Mouse (Mus musculus) limb, embryonic 11.5 days (tissue): Measurements from ENCODE around the gene Gm44511. TPM values are rescaled to one million over a fixed set of nuclear protein-coding genes. Genes with fewer than 3 reads are reported as not detected.
"Not testable (repeated sequence)": the region's sequence is repeated elsewhere in the genome, so short reads cannot be mapped to it uniquely, and the experiment has no call there.

Experiments used
- ATAC-seq: fragments of 200-750 bp; cut with Nextera tagmentation; 2 replicates; pipeline ENCODE4 v1.8.0; 2017; ENCODE audit warnings: low read depth; ENCODE audit not compliant: insufficient number of reproducible peaks, low FRiP score, low TSS enrichment
- DNase-seq: peaks from one replicate; pipeline ENCODE4 v3.0.0-alpha.2; 2015; ENCODE audit warnings: low spot score
- H3K27ac ChIP-seq: fragments of 300-500 bp; sonication (generic); replicated peaks from 2 replicates; pipeline ENCODE4 v1.5.1; 2014; ENCODE audit warnings: low read depth, mild to moderate bottlenecking, low read length
- H3K27me3 ChIP-seq: fragments of 300-500 bp; sonication (generic); 2 replicates; pipeline ENCODE4 v1.6.1; 2014; ENCODE audit warnings: mild to moderate bottlenecking, low read length, mixed read lengths; ENCODE audit not compliant: control insufficient read depth, insufficient read depth
- H3K36me3 ChIP-seq: fragments of 300-500 bp; sonication (generic); 2 replicates; pipeline ENCODE4 v1.6.1; 2014; ENCODE audit warnings: mild to moderate bottlenecking, low read length, moderate library complexity, mixed read lengths; ENCODE audit not compliant: control insufficient read depth, insufficient read depth
- H3K4me1 ChIP-seq: fragments of 300-500 bp; sonication (generic); 2 replicates; pipeline ENCODE4 v1.6.1; 2014; ENCODE audit warnings: low read length, mixed read lengths; ENCODE audit not compliant: control insufficient read depth, insufficient read depth
- H3K4me2 ChIP-seq: fragments of 300-500 bp; sonication (generic); 2 replicates; pipeline ENCODE4 v1.6.1; 2014; ENCODE audit warnings: low read depth, mild to moderate bottlenecking, moderate library complexity; ENCODE audit not compliant: severe bottlenecking
- H3K4me3 ChIP-seq: fragments of 300-500 bp; sonication (generic); 2 replicates; pipeline ENCODE4 v1.5.1; 2014; ENCODE audit warnings: low read depth, low read length
- H3K9ac ChIP-seq: fragments of 300-500 bp; sonication (generic); 2 replicates; pipeline ENCODE4 v1.6.1; 2014; ENCODE audit warnings: mild to moderate bottlenecking, low read length
- H3K9me3 ChIP-seq: fragments of 300-500 bp; sonication (generic); 2 replicates; pipeline ENCODE4 v1.6.1; 2016; ENCODE audit warnings: low read length; ENCODE audit not compliant: control insufficient read depth
- WGBS: fragments of 180-500 bp; shearing (Covaris S2); extraction: QIAGEN DNeasy Blood & Tissue Kit; methylation state at CpG from one replicate; pipeline ENCODE4 v1.1.7; 2014; 5-methylcytosine and 5-hydroxymethylcytosine counted together
- polyA plus RNA-seq: library from polyadenylated mRNA; unstranded; fragments of >200 nt; fragmentation: Nextera tagmentation; extraction: Ambion mirVana; gene quantifications from 2 replicates; pipeline ENCODE4 v1.2.1, GENCODE M21; 2014

Gm44511 gene
- polyA plus RNA-seq, 1 experiment from 2014 or later = not detected

GRCm38 (mm10) chr6:128799144-128799895, 26.8 kb downstream of the Gm44511 start:
- Histone ChIP-seq H3K4me3 (peak overlapping the region; percentile 55), H3K4me2 (peak overlapping the region; percentile 36), H3K9ac (peak overlapping the region; percentile 53)
- not testable (repeated sequence) for H3K9me3 ChIP-seq, H3K27ac ChIP-seq, H3K4me1 ChIP-seq, H3K27me3 ChIP-seq, H3K36me3 ChIP-seq
- ATAC-seq = peak; percentile 75
- under 1% methylated on average over 49 of the region's 49 CpGs for WGBS
- peak; percentile 98 for DNase-seq

- 0% methylated on average over 20 of the region's 20 CpGs for WGBS
- not testable (repeated sequence) for H3K27ac ChIP-seq, H3K36me3 ChIP-seq, H3K4me1 ChIP-seq, H3K9me3 ChIP-seq, H3K27me3 ChIP-seq
- Histone ChIP-seq H3K9ac (peak overlapping the region; percentile 53), H3K4me3 (peak overlapping the region; percentile 55), H3K4me2 (peak overlapping the region; percentile 48; the same call in 1 of the 2 replicates)
- peak; percentile 41; the same call in 1 of the 2 replicates for ATAC-seq
- DNase-seq = peak; percentile 95
These were observed 27.4 kb downstream of the Gm44511 start for GRCm38 (mm10) chr6:128798772-128799143.

DNA sequence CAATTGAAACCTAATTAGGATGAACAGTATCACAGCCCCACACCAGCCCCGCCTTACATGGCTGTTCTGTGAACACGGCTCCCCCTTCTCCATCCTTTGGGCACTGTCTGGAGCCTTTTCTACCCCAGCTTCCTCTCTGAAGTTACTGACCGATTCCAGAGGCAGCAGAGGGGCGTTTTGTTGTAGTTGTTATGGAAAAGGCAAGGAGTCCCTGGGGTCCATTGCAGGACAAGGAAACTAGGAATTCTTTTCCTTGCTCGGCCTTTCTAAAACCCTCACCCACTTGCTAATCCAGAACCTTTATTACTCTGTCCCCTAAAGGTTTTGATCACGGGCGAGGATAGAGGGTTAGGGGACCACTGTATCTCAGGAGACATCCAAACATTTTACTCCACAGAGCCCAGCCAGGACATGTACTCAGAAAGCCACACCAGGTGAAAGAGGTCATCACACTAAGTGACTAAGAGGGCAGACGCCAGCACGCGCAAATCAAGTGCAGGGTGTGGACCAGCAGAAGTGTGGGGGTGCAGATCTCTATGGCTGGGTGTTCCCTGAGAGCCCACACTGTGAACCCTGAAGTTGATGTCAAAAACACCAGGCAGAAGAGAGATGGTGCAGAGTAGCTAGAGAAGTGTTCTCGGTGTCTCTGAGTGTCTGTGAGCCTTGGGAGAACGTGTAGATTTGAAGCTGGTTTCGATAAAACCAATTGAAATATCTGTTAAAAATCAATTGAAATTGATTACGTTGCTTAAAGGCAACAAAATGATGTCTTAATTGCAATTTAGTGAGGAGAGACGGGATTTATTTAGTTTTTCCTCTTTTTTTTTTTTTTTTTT, 28.0 kb downstream of the Gm44511 start:
- H3K27ac ChIP-seq = no peak overlapping the region
- ATAC-seq = no peak

GRCm38 (mm10) chr6:128797185-128797905, 28.8 kb downstream of the Gm44511 start:
- H3K4me3 ChIP-seq = no peak overlapping the region
- no peaks in the 10 kb centered on the region for H3K4me1 ChIP-seq
- no peak overlapping the region for H3K9ac ChIP-seq
- H3K27ac ChIP-seq = no peak overlapping the region
- no peaks in the 10 kb centered on the region for H3K27me3 ChIP-seq
- no peak for ATAC-seq
- no peak for DNase-seq
- 78% methylated on average over 12 of the region's 12 CpGs for WGBS
- no peak overlapping the region; the same call in 1 of the 2 replicates for H3K4me2 ChIP-seq
- no peaks in the 10 kb centered on the region for H3K9me3 ChIP-seq
- no peaks in the 10 kb centered on the region for H3K36me3 ChIP-seq

More for the DNA sequence above, 28.0 kb downstream of the Gm44511 start:
- Histone ChIP-seq H3K4me3 (peak overlapping the region; percentile 55), H3K4me2 (peak overlapping the region; percentile 48), H3K9me3 (no peaks in the 10 kb centered on the region), H3K4me1 (no peaks in the 10 kb centered on the region), H3K36me3 (no peaks in the 10 kb centered on the region), H3K27me3 (no peaks in the 10 kb centered on the region), H3K9ac (no peak overlapping the region)
- DNase-seq = peak; percentile 44
- WGBS = 13% methylated on average over 15 of the region's 15 CpGs

- no peaks in the 10 kb centered on the region for H3K36me3 ChIP-seq
- H3K9ac ChIP-seq = no peak overlapping the region
- ATAC-seq (no peak), DNase-seq (no peak)
- H3K27me3 ChIP-seq = no peaks in the 10 kb centered on the region
- no peak overlapping the region for H3K4me2 ChIP-seq
- H3K4me1 ChIP-seq = no peaks in the 10 kb centered on the region
- no peaks in the 10 kb centered on the region for H3K9me3 ChIP-seq
- 73% methylated on average over 8 of the region's 8 CpGs for WGBS
- H3K27ac ChIP-seq = no peak overlapping the region
- H3K4me3 ChIP-seq = no peak overlapping the region
These were observed 29.7 kb downstream of the Gm44511 start for GRCm38 (mm10) chr6:128796321-128796955.

DNA sequence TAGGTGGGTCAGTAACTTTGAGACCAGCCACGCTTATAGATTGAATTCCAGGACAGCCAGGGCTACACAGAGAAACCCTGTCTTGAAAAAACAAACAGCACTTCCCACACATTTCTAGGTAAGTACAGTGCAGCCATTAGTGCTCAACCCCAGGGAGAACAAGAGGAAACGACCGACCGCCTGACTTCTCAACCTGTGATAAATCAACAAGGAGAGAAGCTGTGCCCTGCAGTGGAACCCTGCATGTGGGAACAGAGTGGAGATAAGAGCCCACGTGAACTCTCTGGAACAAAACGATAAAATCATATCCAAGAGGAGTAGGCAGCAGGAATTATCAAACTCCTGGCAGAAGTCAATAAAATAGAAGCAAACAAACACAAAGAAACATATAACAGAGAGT, 32.4 kb downstream of the Gm44511 start:
- H3K27me3 ChIP-seq = no peaks in the 10 kb centered on the region
- no peaks in the 10 kb centered on the region for H3K36me3 ChIP-seq
- ATAC-seq (no peak), DNase-seq (no peak)
- H3K27ac ChIP-seq = no peak overlapping the region
- WGBS = 49% methylated on average over 6 of the region's 6 CpGs
- H3K9ac ChIP-seq = no peak overlapping the region
- no peak overlapping the region for H3K4me2 ChIP-seq
- H3K9me3 ChIP-seq = no peaks in the 10 kb centered on the region
- H3K4me1 ChIP-seq = no peaks in the 10 kb centered on the region
- no peak overlapping the region for H3K4me3 ChIP-seq

- not testable (repeated sequence) for H3K9ac ChIP-seq, ATAC-seq, H3K9me3 ChIP-seq, H3K36me3 ChIP-seq, H3K27ac ChIP-seq, DNase-seq, H3K4me2 ChIP-seq, H3K4me1 ChIP-seq, H3K27me3 ChIP-seq, H3K4me3 ChIP-seq
- 73% methylated on average over 4 of the region's 4 CpGs for WGBS
These were observed 35.6 kb downstream of the Gm44511 start for GRCm38 (mm10) chr6:128790491-128790994.

- no peak within 1 kb of the TSS for H3K4me2 ChIP-seq
- H3K9me3 ChIP-seq = no peaks in the 10 kb centered on the region
- WGBS = 85% methylated on average over 2 of the region's 2 CpGs
- no peak within 1 kb of the TSS for H3K27ac ChIP-seq
- H3K4me3 ChIP-seq = no peak within 1 kb of the TSS
- H3K4me1 ChIP-seq = no peaks in the 10 kb centered on the region
- no peak for DNase-seq
- no peaks in the 10 kb centered on the region for H3K36me3 ChIP-seq
- ATAC-seq = no peak
- no peaks in the 10 kb centered on the region for H3K27me3 ChIP-seq
- H3K9ac ChIP-seq = no peak within 1 kb of the TSS
These were observed 37.0 kb downstream of the Gm44511 start, which contains the start of gene Klrb1c for GRCm38 (mm10) chr6:128789115-128789514. Gene Klrb1c (minus strand): TSS chr6:128789215.
